Mouse (Mus musculus): ENCODE measurements around the gene Zdhhc6.

DNA sequence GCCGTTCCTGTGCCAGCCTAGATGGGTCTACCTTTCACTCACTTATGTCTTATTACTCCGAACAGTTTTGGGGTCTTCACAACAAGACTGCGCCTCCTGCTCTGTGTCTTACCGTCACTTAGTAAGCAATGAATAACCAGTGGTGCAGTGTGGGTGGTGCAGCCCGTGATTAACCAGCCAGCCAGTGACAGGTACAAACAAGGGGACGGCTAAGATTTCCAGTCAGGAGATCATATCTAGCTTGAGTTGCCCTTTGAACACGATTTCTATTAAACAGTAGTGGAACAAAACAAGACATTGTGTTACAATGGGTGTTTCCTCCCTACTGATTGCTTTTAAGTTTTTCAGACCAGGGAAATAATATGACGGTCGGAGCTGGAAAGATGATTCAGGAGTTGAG lies 27.4 kb upstream of the Zdhhc6 start:
- TF ChIP-seq POLR2A (IDR thresholded peaks at IDR 0.05; ENCODE audit: insufficient read depth, low read depth, low read length): no peak
- TF ChIP-seq CTCF (IDR thresholded peaks at IDR 0.05; ENCODE audit: insufficient read depth, low read depth, low read length): no peak

All from olfactory bulb, adult 2 months (tissue).